Mouse (Mus musculus) lung, postnatal 0 days (tissue): ENCODE measurements around the gene Mgmt.

Experiments
- CTCF ChIP-seq: IDR thresholded peaks from 2 replicates; pipeline ENCODE4 v1.5.1; 2016; ENCODE audit warnings: antibody characterized with exemption, mild to moderate bottlenecking
- EP300 ChIP-seq: IDR thresholded peaks from 2 replicates; pipeline ENCODE4 v1.6.1; 2016; ENCODE audit warnings: antibody characterized with exemption, mild to moderate bottlenecking, control low read depth

GRCm38 (mm10) chr7:137087136-137087535, 192.7 kb downstream of the Mgmt start:
- TF ChIP-seq CTCF (no peak), EP300 (no peak)
